Mouse (Mus musculus) sigmoid colon, adult 10 weeks (tissue): ENCODE measurements around the gene Hsf4. TPM values are rescaled to one million over a fixed set of nuclear protein-coding genes. Genes with fewer than 3 reads are reported as not detected.

Source experiments
- polyA plus RNA-seq: library from polyadenylated mRNA; stranded (reverse); fragments of 350-450 nt; fragmentation: Illumina TruSeq; extraction: RNeasy Lipid Tissue Mini Kit (QIAGEN cat#74804); gene quantifications from one replicate; pipeline ENCODE4 v1.2.3, GENCODE M21; 2014; ENCODE audit warnings: low read depth, low replicate concordance

The Hsf4 gene
- polyA plus RNA-seq, result not detected

GRCm38 (mm10) chr8:105269461-105269947 is at the start of gene Hsf4:
Hsf4 (plus strand) TSS chr8:105269801.

GRCm38 (mm10) chr8:105224413-105225271 is 45.0 kb upstream of the Hsf4 start, which contains the start of gene D230025D16Rik:
D230025D16Rik (plus strand) TSS chr8:105225145.

GRCm38 (mm10) chr8:105254966-105255350 is 14.6 kb upstream of the Hsf4 start, which contains the start of gene B3gnt9:
B3gnt9 (minus strand) TSS chr8:105255153.

GRCm38 (mm10) chr8:105264024-105264982 is 5.3 kb upstream of the Hsf4 start, which contains the start of the genes Tradd and Fbxl8:
Tradd (minus strand) TSS chr8:105264609.
Fbxl8 (plus strand) TSS chr8:105264648.

GRCm38 (mm10) chr8:105275840-105276239 is 6.2 kb downstream of the Hsf4 start, which contains the start of gene Nol3:
Nol3 (plus strand) TSS chr8:105276140.

GRCm38 (mm10) chr8:105289805-105290460 is 20.3 kb downstream of the Hsf4 start, which contains the start of gene 4931428F04Rik:
4931428F04Rik (minus strand) TSS chr8:105289864.

GRCm38 (mm10) chr8:105295895-105296573 is 26.4 kb downstream of the Hsf4 start, which contains the start of gene Exoc3l:
Exoc3l (minus strand) TSS chr8:105296101.

GRCm38 (mm10) chr8:105297511-105298192 is 28.1 kb downstream of the Hsf4 start, which contains the start of gene E2f4:
E2f4 (plus strand) TSS chr8:105297663.

GRCm38 (mm10) chr8:105305211-105306145 is 35.9 kb downstream of the Hsf4 start, which contains the start of gene Elmo3:
Elmo3 (plus strand) TSS chr8:105305601.

Other genes starting within 250 kb of the Hsf4 start
- gene Ces3a, start 221.2 kb upstream of the Hsf4 start, polyA plus RNA-seq, result 0.76 TPM
- gene Ces3b, start 186.0 kb upstream of the Hsf4 start, polyA plus RNA-seq, result not detected
- not detected for gene Ces4a, start 138.0 kb upstream of the Hsf4 start, polyA plus RNA-seq
- 162 TPM for gene Cbfb, start 99.1 kb upstream of the Hsf4 start, polyA plus RNA-seq
- gene D230025D16Rik, start 44.7 kb upstream of the Hsf4 start, polyA plus RNA-seq, result 30.6 TPM
- 3.5 TPM for gene B3gnt9, start 14.6 kb upstream of the Hsf4 start, polyA plus RNA-seq
- 5.3 TPM for gene Tradd, start 5.2 kb upstream of the Hsf4 start, polyA plus RNA-seq
- gene Fbxl8, start 5.2 kb upstream of the Hsf4 start, polyA plus RNA-seq, result 0.28 TPM
- 0.50 TPM for gene Nol3, start 6.3 kb downstream of the Hsf4 start, polyA plus RNA-seq
- 1.3 TPM for gene 4931428F04Rik, start 20.1 kb downstream of the Hsf4 start, polyA plus RNA-seq
- gene Exoc3l, start 26.3 kb downstream of the Hsf4 start, polyA plus RNA-seq, result not detected
- gene E2f4, start 27.9 kb downstream of the Hsf4 start, polyA plus RNA-seq, result 9.1 TPM
- gene Elmo3, start 35.8 kb downstream of the Hsf4 start, polyA plus RNA-seq, result 6.4 TPM
- gene Lrrc29, start 56.5 kb downstream of the Hsf4 start, polyA plus RNA-seq, result 0.13 TPM
- gene Tmem208, start 56.6 kb downstream of the Hsf4 start, polyA plus RNA-seq, result 10.0 TPM
- gene Fhod1, start 78.2 kb downstream of the Hsf4 start, polyA plus RNA-seq, result 0.28 TPM
- 0.09 TPM for gene Slc9a5, start 79.0 kb downstream of the Hsf4 start, polyA plus RNA-seq
- gene Plekhg4, start 103.5 kb downstream of the Hsf4 start, polyA plus RNA-seq, result not detected
- not detected for gene Kctd19, start 143.7 kb downstream of the Hsf4 start, polyA plus RNA-seq
- gene Lrrc36, start 143.8 kb downstream of the Hsf4 start, polyA plus RNA-seq, result not detected
- 1.1 TPM for gene Tppp3, start 201.7 kb downstream of the Hsf4 start, polyA plus RNA-seq
- gene Zdhhc1, start 227.1 kb downstream of the Hsf4 start, polyA plus RNA-seq, result 3.8 TPM
- gene Hsd11b2, start 249.0 kb downstream of the Hsf4 start, polyA plus RNA-seq, result 68.5 TPM